Mouse (Mus musculus) ES-Bruce4 (cell line): ENCODE data around the gene Car5b.

Experiments
- CTCF ChIP-seq: IDR thresholded peaks from one replicate; pipeline ENCODE4 v1.8.1; 2011; ENCODE audit warnings: low read depth, low read length
- POLR2A ChIP-seq: IDR thresholded peaks from one replicate; pipeline ENCODE4 v1.8.1; 2011; ENCODE audit warnings: low read length; ENCODE audit not compliant: insufficient read depth

DNA sequence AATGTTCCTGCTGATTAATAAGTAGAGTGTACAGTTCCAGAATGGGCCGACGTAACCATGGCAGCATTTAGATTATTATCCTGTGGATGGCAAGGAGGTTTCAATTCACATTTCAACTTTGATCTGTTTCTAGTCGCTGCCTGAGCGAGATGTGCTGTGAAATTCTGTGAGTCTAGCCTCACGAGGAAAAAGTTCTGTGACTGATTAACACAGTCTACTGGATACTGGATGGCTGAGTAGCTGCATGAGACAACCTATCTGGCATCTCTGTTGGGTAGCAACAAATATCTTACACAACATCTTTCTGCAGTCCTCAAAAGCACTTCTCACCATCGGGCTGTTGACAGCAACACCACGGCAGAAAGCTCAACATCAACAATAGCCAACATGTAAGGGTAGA lies 4.7 kb upstream of the Car5b start:
- TF ChIP-seq CTCF: no peak
- TF ChIP-seq POLR2A: no peak
